Mouse (Mus musculus): ENCODE measurements at regions not wholly inside any gene's neighbourhood (a gene's known extent, or its start where the extent isn't known, plus 50 kb on each side); places are given as distances from the start of the nearest gene placed in this dataset.
A peak's percentile ranks its signal among the peaks of the same experiment; 100 is the strongest.

DNA sequence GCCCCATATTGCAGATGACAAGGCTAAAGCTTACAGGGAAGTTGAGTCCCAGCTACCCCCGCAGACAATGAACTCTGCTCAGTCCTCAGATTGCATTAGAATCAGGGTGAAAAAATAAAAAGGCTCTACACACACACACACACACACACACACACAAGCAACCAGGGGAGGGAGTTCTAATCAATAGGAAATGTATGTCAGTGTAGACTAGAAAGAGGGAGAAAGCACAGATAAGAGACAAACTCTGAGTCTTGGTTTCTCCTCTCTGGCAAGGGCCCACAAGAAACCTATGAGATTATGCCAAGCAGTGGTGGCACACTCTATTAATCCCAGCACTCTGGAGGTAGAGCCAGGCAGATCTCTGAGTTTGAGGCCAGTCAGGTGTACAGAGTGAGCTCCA, 135.8 kb downstream of the Rybp start:
- no peaks in the 10 kb centered on the region for H3K36me3 ChIP-seq (ENCODE audit: insufficient read depth)
- ATAC-seq = no peak
- TF ChIP-seq CTCF (IDR thresholded peaks at IDR 0.05; ENCODE audit: low read depth) = no peak
- H3K9ac ChIP-seq = no peak overlapping the region
- H3K9me3 ChIP-seq (ENCODE audit: low read length) = no peaks in the 10 kb centered on the region
- WGBS = 94% methylated on average over 1 of the region's 1 CpGs
- no peak overlapping the region for H3K4me2 ChIP-seq (ENCODE audit: low read depth)
- no peaks in the 10 kb centered on the region for H3K27me3 ChIP-seq (ENCODE audit: insufficient read depth, low read length)
- no peak overlapping the region for H3K27ac ChIP-seq (ENCODE audit: low read depth, low read length)
- H3K4me1 ChIP-seq (ENCODE audit: insufficient read depth) = peaks cover 7% of the 10 kb centered on the region
- no peak for DNase-seq
- no peak overlapping the region for H3K4me3 ChIP-seq (ENCODE audit: low read depth, low read length)

DNA sequence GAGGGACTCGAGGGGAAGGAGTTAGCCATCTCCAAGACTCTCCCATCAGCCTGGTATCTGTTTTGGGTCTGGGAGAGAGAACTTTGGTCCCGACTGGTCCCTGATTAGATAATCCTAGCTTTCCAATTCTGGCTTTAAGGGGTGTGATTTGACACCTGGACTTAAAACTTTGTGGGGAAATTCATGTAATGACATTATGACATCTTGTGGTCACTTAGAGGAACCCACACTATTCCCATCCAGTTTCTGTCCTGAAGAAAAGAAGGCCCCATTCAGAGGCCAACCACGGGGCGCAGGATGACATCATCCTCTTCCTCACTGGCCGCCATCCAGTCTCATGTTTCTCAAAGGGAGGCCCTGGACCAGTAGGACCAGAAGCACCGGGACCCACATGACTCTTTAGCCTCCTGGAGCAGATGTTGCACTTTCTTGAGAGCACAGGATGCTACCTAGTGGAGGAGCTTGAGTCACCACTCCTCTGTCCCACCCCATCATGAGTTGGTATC, 136.5 kb downstream of the Rybp start:
- ATAC-seq = no peak
- WGBS = 68% methylated on average over 6 of the region's 6 CpGs
- H3K9ac ChIP-seq = no peak overlapping the region

DNA sequence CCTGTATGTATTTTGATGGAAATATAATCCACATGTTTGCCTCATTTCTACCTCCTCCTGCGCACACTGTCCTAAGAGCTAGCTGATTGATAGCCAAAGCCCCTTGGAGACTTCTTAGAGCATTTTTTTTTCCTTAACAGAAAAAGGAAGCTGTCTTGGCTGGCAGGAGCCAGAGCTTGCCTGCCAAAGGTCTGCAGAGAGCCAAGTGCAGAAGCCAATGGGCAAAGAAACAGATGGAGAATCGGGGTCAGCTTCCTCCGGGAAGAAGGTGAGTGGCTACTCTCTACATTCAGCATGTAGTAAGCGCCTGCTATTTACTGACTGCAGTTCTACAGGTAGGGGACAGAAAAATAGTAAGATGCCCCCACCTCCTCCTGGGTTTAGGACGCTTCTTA, 137.8 kb downstream of the Rybp start:
- Histone ChIP-seq H3K27me3 (ENCODE audit: insufficient read depth, low read length) (no peaks in the 10 kb centered on the region), H3K36me3 (ENCODE audit: insufficient read depth) (no peaks in the 10 kb centered on the region), H3K4me1 (ENCODE audit: insufficient read depth) (peaks cover 17% of the 10 kb centered on the region), H3K9ac (no peak overlapping the region), H3K4me3 (ENCODE audit: low read depth, low read length) (no peak overlapping the region), H3K27ac (ENCODE audit: low read depth, low read length) (no peak overlapping the region), H3K4me2 (ENCODE audit: low read depth) (no peak overlapping the region), H3K9me3 (ENCODE audit: low read length) (no peaks in the 10 kb centered on the region)
- DNase-seq (no peak), ATAC-seq (no peak)
- TF ChIP-seq CTCF (IDR thresholded peaks at IDR 0.05; ENCODE audit: low read depth) = no peak
- WGBS = 71% methylated on average over 5 of the region's 5 CpGs

More for the DNA sequence above, 136.5 kb downstream of the Rybp start:
- peaks cover 11% of the 10 kb centered on the region for H3K4me1 ChIP-seq (ENCODE audit: insufficient read depth)
- no peaks in the 10 kb centered on the region for H3K36me3 ChIP-seq (ENCODE audit: insufficient read depth)
- H3K4me2 ChIP-seq (ENCODE audit: low read depth) = no peak overlapping the region
- H3K27ac ChIP-seq (ENCODE audit: low read depth, low read length) = no peak overlapping the region
- no peak for TF ChIP-seq CTCF (IDR thresholded peaks at IDR 0.05; ENCODE audit: low read depth)
- no peaks in the 10 kb centered on the region for H3K27me3 ChIP-seq (ENCODE audit: insufficient read depth, low read length)
- no peak for DNase-seq
- H3K4me3 ChIP-seq (ENCODE audit: low read depth, low read length) = no peak overlapping the region
- no peaks in the 10 kb centered on the region for H3K9me3 ChIP-seq (ENCODE audit: low read length)

DNA sequence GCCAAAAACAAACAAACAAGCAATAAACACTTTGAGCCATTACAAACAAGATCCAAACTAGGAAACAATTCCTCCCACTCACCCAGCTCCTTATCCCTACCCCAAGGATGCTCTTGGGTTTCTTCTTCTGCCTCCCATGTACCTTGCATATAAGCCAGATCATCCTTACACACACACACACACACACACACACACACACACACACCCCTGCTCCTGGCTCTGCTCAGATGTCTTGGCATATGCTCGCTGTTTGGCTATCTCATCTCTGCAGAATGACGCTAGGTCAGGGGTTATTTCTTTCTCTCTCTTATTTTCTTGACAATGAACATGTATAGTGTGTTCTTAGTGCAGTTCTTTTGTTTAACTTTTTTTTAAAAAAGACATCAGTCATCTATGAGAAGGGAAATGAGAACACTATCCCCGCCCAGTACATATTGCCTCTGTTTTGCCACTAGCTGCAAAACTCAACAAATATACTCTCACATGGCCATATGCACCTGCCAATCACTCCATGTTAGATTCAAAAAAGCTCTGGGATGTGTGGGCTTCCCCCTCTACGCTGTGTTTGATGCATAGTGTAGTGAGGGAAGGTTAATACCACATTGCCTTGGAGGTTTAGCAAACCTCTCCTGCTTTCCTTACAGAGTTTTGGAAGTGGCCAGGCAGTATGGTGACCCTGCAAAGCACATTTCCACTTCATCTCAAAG, 138.4 kb downstream of the Rybp start:
- WGBS = 46% methylated on average over 4 of the region's 4 CpGs
- ATAC-seq (peak; percentile 60; the same call in 1 of the 2 replicates), DNase-seq (no peak)
- Histone ChIP-seq H3K27ac (ENCODE audit: low read depth, low read length) (no peak overlapping the region), H3K4me3 (ENCODE audit: low read depth, low read length) (no peak overlapping the region), H3K4me2 (ENCODE audit: low read depth) (no peak overlapping the region), H3K36me3 (ENCODE audit: insufficient read depth) (no peaks in the 10 kb centered on the region), H3K27me3 (ENCODE audit: insufficient read depth, low read length) (no peaks in the 10 kb centered on the region), H3K9me3 (ENCODE audit: low read length) (no peaks in the 10 kb centered on the region), H3K4me1 (ENCODE audit: insufficient read depth) (peaks cover 21% of the 10 kb centered on the region), H3K9ac (no peak overlapping the region)
- no peak for TF ChIP-seq CTCF (IDR thresholded peaks at IDR 0.05; ENCODE audit: low read depth)

DNA sequence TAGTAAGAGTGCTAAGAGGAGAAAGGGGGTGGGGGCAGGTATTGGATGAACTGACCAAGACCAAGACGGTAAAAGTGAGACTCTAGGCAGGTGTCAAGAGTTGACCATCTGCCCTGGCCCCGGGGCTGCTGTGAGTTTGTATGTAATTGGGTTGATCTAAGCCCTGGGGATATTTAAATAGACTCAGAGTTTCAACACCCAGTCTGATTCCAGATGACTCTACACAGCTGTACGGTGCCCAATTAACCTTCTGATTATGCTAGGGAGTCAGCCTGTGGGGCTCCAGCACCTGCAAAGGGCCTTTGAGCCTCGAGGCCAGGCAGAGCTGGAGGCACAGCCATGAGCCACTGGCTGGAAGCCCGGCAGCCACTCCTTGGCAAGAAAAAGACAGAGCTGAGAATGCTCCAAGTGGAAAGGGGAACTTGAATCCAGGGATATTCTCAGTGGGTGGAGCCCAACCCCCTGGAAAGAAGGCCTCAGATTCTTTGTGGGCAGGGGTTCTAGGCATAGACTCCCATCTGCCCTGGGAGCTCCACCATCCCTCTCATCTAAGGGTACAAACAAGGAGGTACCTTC, 140.8 kb downstream of the Rybp start:
- WGBS = 38% methylated on average over 5 of the region's 5 CpGs
- Histone ChIP-seq H3K9me3 (ENCODE audit: low read length) (no peaks in the 10 kb centered on the region), H3K4me2 (ENCODE audit: low read depth) (no peak overlapping the region), H3K9ac (no peak overlapping the region), H3K36me3 (ENCODE audit: insufficient read depth) (no peaks in the 10 kb centered on the region), H3K4me3 (ENCODE audit: low read depth, low read length) (no peak overlapping the region), H3K27me3 (ENCODE audit: insufficient read depth, low read length) (no peaks in the 10 kb centered on the region), H3K27ac (ENCODE audit: low read depth, low read length) (no peak overlapping the region), H3K4me1 (ENCODE audit: insufficient read depth) (peaks cover 25% of the 10 kb centered on the region)
- DNase-seq (peak; percentile 48), ATAC-seq (no peak)
- no peak for TF ChIP-seq CTCF (IDR thresholded peaks at IDR 0.05; ENCODE audit: low read depth)

DNA sequence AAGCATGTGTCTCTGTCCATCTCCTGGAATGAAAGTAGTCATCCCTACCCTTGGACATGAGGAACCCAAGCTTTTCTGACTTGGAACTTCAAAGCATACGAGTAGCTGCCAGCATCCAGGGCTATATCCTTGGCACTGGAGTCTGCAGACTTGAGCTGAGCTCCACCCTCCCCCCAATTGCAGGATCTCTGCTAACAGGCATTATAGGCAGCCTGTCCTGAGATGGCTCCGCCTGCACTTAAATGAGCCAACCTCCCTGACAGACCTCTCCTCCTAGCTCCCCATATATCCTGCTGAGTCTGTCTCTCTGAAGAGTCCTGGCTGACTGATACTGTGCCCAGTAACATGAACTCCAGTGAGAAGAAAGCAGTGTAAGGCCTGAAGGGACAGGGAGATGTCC, 141.4 kb downstream of the Rybp start:
- ATAC-seq = no peak
- 81% methylated on average over 2 of the region's 2 CpGs for WGBS

DNA sequence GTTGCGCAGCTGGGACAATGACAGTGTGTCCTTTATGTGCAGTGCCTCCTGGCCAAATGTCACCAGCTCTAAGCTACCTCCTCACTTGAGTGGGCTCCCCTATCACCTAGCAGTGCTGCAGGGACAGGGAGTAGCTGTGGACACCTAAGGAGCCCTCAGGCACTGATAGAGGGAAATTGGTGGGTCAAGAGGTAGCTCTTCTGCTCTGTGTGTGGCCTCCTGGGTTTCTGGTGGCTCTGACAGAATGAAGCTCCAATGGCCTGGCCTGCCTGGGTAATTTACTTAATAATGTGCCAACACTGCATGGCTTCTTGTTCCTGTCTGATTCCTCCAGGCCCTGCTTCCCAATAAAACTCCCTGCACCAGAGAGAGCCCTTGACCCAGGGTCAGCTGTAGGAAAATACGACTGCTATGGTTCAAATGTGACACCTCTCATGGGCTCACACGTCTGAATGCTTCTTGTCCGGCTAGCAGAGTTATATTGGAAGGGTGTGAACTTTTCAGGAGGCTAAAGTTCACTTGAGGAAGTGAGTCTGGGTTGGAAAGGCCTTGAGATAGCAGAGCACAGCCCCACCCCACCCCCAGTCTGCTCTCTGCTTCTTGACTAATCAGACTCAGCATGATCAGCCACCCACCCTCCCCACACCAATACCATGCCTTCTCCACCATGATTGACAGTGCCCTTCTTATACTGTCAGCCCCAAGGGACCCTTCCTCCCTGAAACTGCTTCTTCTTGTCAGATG, 142.6 kb downstream of the Rybp start:
- WGBS = 70% methylated on average over 4 of the region's 4 CpGs
- H3K4me1 ChIP-seq (ENCODE audit: insufficient read depth) = peaks cover 25% of the 10 kb centered on the region
- no peak overlapping the region for H3K4me2 ChIP-seq (ENCODE audit: low read depth)
- no peaks in the 10 kb centered on the region for H3K36me3 ChIP-seq (ENCODE audit: insufficient read depth)
- TF ChIP-seq CTCF (IDR thresholded peaks at IDR 0.05; ENCODE audit: low read depth) = no peak
- no peak overlapping the region for H3K27ac ChIP-seq (ENCODE audit: low read depth, low read length)
- DNase-seq (no peak), ATAC-seq (no peak)
- H3K27me3 ChIP-seq (ENCODE audit: insufficient read depth, low read length) = no peaks in the 10 kb centered on the region
- no peak overlapping the region for H3K9ac ChIP-seq
- no peaks in the 10 kb centered on the region for H3K9me3 ChIP-seq (ENCODE audit: low read length)
- no peak overlapping the region for H3K4me3 ChIP-seq (ENCODE audit: low read depth, low read length)

More for the DNA sequence above, 141.4 kb downstream of the Rybp start:
- no peak for DNase-seq
- H3K36me3 ChIP-seq (ENCODE audit: insufficient read depth) = no peaks in the 10 kb centered on the region
- TF ChIP-seq CTCF (IDR thresholded peaks at IDR 0.05; ENCODE audit: low read depth) = no peak
- peaks cover 25% of the 10 kb centered on the region for H3K4me1 ChIP-seq (ENCODE audit: insufficient read depth)
- H3K9me3 ChIP-seq (ENCODE audit: low read length) = no peaks in the 10 kb centered on the region
- H3K4me2 ChIP-seq (ENCODE audit: low read depth) = no peak overlapping the region
- H3K9ac ChIP-seq = no peak overlapping the region
- H3K4me3 ChIP-seq (ENCODE audit: low read depth, low read length) = no peak overlapping the region
- no peaks in the 10 kb centered on the region for H3K27me3 ChIP-seq (ENCODE audit: insufficient read depth, low read length)
- no peak overlapping the region for H3K27ac ChIP-seq (ENCODE audit: low read depth, low read length)
